Comparison of ENCODE assay signal across 6 mouse cellular contexts in the genomic region with DNA sequence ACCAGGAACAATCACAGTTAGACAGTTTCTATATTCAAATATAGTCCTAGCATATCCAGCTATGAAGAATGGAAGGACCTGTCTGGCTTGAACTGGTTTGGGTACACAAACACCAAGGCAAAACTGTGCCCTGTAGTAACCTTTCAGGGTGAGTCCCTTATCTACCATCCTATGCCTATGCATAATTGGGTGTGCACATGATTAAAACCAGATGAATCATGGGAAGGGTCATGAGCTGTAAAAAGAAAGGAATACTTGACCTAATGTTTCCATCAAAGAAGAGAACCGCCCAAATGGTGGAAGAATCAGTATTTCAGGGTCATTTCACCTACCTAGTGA.
"Had no signal": no experiment of that assay in that cellular context is flagged by ENCODE, and none has a peak within 500 bp of the region (broad histone marks: within the 10 kb centered on the region; RNA-seq: fewer than 3 reads in every experiment).

No protein-coding gene starts in this region.

- H3K27ac ChIP-seq: limb, embryonic 13.5 days; liver, embryonic 14.5 days; midbrain, embryonic 12.5 days had no signal

- H3K4me3 ChIP-seq: limb, embryonic 13.5 days; midbrain, embryonic 12.5 days had no signal

- DNase-seq: left cerebral cortex, postnatal 4 days; right cerebral cortex, postnatal 25 days; thymus, postnatal 36 days had no signal

- H3K9ac ChIP-seq: limb, embryonic 13.5 days; liver, embryonic 14.5 days; midbrain, embryonic 12.5 days had no signal

- H3K36me3 ChIP-seq: limb, embryonic 13.5 days; midbrain, embryonic 12.5 days had no signal

- H3K9me3 ChIP-seq: limb, embryonic 13.5 days; midbrain, embryonic 12.5 days had no signal

- H3K27me3 ChIP-seq: limb, embryonic 13.5 days; midbrain, embryonic 12.5 days had no signal

- H3K4me1 ChIP-seq: midbrain, embryonic 12.5 days had no signal

- H3K4me2 ChIP-seq: limb, embryonic 13.5 days; midbrain, embryonic 12.5 days had no signal
